Mouse (Mus musculus): ENCODE data around the gene Disp1. TPM values are rescaled to one million over a fixed set of nuclear protein-coding genes. Genes with fewer than 3 reads are reported as not detected.
A peak's percentile ranks its signal among the peaks of the same experiment; 100 is the strongest.

Gene Disp1
- polyA plus RNA-seq, 1 experiment from 2014 or later: 9.1 TPM

DNA sequence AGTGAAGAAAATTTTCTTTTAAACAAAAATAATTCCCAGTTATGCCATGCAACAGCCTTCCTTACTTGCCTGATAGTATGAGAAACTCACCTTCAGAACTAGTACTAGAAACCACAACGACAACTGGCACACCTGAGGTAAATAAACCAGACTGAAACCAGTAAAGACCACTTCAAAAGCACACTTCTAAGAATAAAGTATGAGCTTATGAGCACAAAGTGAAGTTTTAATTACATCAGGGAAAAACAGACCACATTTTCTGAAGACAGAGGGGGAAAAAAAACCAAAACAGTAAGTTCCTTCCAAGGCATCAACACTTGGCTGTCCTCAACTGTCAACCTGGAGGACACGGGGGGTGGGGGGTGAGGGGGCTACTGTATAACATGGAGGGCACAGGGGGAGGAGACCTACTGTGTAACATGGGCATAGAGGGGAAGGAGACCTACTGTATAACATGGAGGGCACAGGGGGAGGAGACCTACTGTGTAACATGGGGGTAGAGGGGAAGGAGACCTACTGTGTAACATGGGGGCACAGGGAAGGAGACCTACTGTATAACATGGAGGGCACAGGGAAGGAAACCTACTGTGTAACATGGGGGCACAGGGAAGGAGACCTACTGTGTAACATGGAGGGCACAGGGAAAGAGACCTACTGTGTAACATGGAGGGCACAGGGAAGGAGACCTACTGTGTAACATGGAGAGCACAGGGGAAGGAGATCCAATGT is 40.9 kb downstream of the Disp1 start:
- DNase-seq (no peak), ATAC-seq (ENCODE audit: low FRiP score, low TSS enrichment) (no peak)
- Histone ChIP-seq H3K4me2 (ENCODE audit: low read length) (no peak overlapping the region), H3K4me3 (replicated peaks; ENCODE audit: low read depth, low read length) (no peak overlapping the region), H3K4me1 (ENCODE audit: control insufficient read depth, insufficient read depth, low read length) (peaks cover 17% of the 10 kb centered on the region), H3K27ac (replicated peaks; ENCODE audit: low read depth, low read length) (no peak overlapping the region), H3K9ac (replicated peaks; ENCODE audit: low read length) (no peak overlapping the region), H3K27me3 (ENCODE audit: control insufficient read depth, insufficient read depth, low read length) (no peaks in the 10 kb centered on the region), H3K36me3 (ENCODE audit: control insufficient read depth, insufficient read depth, low read length) (no peaks in the 10 kb centered on the region), H3K9me3 (ENCODE audit: control insufficient read depth, low read length) (no peaks in the 10 kb centered on the region)
- WGBS: 100% methylated on average over 2 of the region's 2 CpGs

GRCm38 (mm10) chr1:183179316-183179715 is 42.0 kb downstream of the Disp1 start:
- Histone ChIP-seq H3K9me3 (ENCODE audit: control insufficient read depth, low read length) (no peaks in the 10 kb centered on the region), H3K36me3 (ENCODE audit: control insufficient read depth, insufficient read depth, low read length) (no peaks in the 10 kb centered on the region), H3K9ac (replicated peaks; ENCODE audit: low read length) (no peak overlapping the region), H3K4me3 (replicated peaks; ENCODE audit: low read depth, low read length) (no peak overlapping the region), H3K4me1 (ENCODE audit: control insufficient read depth, insufficient read depth, low read length) (peaks cover 17% of the 10 kb centered on the region), H3K4me2 (ENCODE audit: low read length) (no peak overlapping the region), H3K27me3 (ENCODE audit: control insufficient read depth, insufficient read depth, low read length) (no peaks in the 10 kb centered on the region), H3K27ac (replicated peaks; ENCODE audit: low read depth, low read length) (no peak overlapping the region)
- ATAC-seq (ENCODE audit: low FRiP score, low TSS enrichment) (no peak), DNase-seq (no peak)
- 91% methylated on average over 5 of the region's 5 CpGs for WGBS

- H3K4me1 ChIP-seq (ENCODE audit: control insufficient read depth, insufficient read depth, low read length): no peaks in the 10 kb centered on the region
- H3K4me2 ChIP-seq (ENCODE audit: low read length): no peak overlapping the region
- H3K36me3 ChIP-seq (ENCODE audit: control insufficient read depth, insufficient read depth, low read length): no peaks in the 10 kb centered on the region
- ATAC-seq (ENCODE audit: low FRiP score, low TSS enrichment) (no peak), DNase-seq (no peak)
- no peak overlapping the region for H3K4me3 ChIP-seq (replicated peaks; ENCODE audit: low read depth, low read length)
- no peaks in the 10 kb centered on the region for H3K9me3 ChIP-seq (ENCODE audit: control insufficient read depth, low read length)
- no peaks in the 10 kb centered on the region for H3K27me3 ChIP-seq (ENCODE audit: control insufficient read depth, insufficient read depth, low read length)
- WGBS: 92% methylated on average over 8 of the region's 8 CpGs
- no peak overlapping the region for H3K27ac ChIP-seq (replicated peaks; ENCODE audit: low read depth, low read length)
- no peak overlapping the region for H3K9ac ChIP-seq (replicated peaks; ENCODE audit: low read length)
Measured at GRCm38 (mm10) chr1:183175236-183175635, 46.1 kb downstream of the Disp1 start.

DNA sequence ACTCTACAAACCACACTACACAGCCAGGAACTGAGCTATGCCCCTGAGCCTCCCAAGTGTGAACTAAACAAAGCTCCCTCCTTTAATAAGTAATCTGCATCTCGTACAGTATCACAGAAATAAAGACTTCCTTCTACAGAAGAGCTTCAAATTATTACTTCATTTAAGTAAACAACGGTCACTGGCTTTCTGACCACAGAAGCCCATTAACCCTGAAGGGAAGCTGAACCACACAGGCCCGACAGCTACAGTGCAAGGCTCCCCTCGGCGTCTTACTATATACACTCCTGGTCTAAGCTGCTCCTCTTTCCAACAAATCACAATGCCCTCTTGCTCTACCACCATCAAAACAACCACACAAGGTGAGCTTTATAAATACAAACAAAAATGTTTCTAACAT is 50.2 kb downstream of the Disp1 start:
- no peak overlapping the region for H3K9ac ChIP-seq (replicated peaks; ENCODE audit: low read length)
- H3K27me3 ChIP-seq (ENCODE audit: control insufficient read depth, insufficient read depth, low read length): no peaks in the 10 kb centered on the region
- no peaks in the 10 kb centered on the region for H3K4me1 ChIP-seq (ENCODE audit: control insufficient read depth, insufficient read depth, low read length)
- WGBS: 92% methylated on average over 5 of the region's 5 CpGs
- H3K4me3 ChIP-seq (replicated peaks; ENCODE audit: low read depth, low read length): no peak overlapping the region
- no peaks in the 10 kb centered on the region for H3K36me3 ChIP-seq (ENCODE audit: control insufficient read depth, insufficient read depth, low read length)
- DNase-seq (no peak), ATAC-seq (ENCODE audit: low FRiP score, low TSS enrichment) (no peak)
- H3K9me3 ChIP-seq (ENCODE audit: control insufficient read depth, low read length): no peaks in the 10 kb centered on the region
- no peak overlapping the region for H3K4me2 ChIP-seq (ENCODE audit: low read length)
- H3K27ac ChIP-seq (replicated peaks; ENCODE audit: low read depth, low read length): no peak overlapping the region

GRCm38 (mm10) chr1:183168465-183168864 is 52.9 kb downstream of the Disp1 start:
- H3K9me3 ChIP-seq (ENCODE audit: control insufficient read depth, low read length): no peaks in the 10 kb centered on the region
- H3K27ac ChIP-seq (replicated peaks; ENCODE audit: low read depth, low read length): no peak overlapping the region
- no peak overlapping the region for H3K9ac ChIP-seq (replicated peaks; ENCODE audit: low read length)
- DNase-seq (no peak), ATAC-seq (ENCODE audit: low FRiP score, low TSS enrichment) (no peak)
- no peaks in the 10 kb centered on the region for H3K4me1 ChIP-seq (ENCODE audit: control insufficient read depth, insufficient read depth, low read length)
- no peaks in the 10 kb centered on the region for H3K36me3 ChIP-seq (ENCODE audit: control insufficient read depth, insufficient read depth, low read length)
- no peaks in the 10 kb centered on the region for H3K27me3 ChIP-seq (ENCODE audit: control insufficient read depth, insufficient read depth, low read length)
- H3K4me3 ChIP-seq (replicated peaks; ENCODE audit: low read depth, low read length): no peak overlapping the region
- H3K4me2 ChIP-seq (ENCODE audit: low read length): no peak overlapping the region
- WGBS: 85% methylated on average over 6 of the region's 6 CpGs

DNA sequence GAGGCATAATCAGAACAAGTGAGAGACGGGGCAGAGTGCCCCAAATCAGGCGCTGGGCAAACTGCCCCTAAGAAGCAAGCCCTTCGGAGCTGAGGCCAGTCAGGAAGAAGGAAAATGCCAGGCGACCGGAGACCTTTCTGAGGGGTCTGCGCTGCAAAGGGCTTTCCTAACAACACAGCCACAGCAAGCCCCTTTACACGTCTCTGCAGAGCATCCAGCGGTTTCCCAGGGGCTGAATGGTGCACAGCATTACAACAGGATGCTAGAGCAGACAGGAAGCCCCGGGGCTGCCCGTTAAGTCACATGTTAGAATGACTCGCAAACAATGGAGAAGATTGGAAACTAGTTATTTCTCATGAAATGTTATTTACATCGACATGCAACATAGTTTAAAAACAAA is 53.5 kb downstream of the Disp1 start:
- WGBS: 84% methylated on average over 12 of the region's 12 CpGs

GRCm38 (mm10) chr1:183166700-183167099 is 54.6 kb downstream of the Disp1 start:
- DNase-seq (no peak), ATAC-seq (ENCODE audit: low FRiP score, low TSS enrichment) (no peak)
- H3K27me3 ChIP-seq (ENCODE audit: control insufficient read depth, insufficient read depth, low read length): no peaks in the 10 kb centered on the region
- H3K27ac ChIP-seq (replicated peaks; ENCODE audit: low read depth, low read length): no peak overlapping the region
- no peaks in the 10 kb centered on the region for H3K4me1 ChIP-seq (ENCODE audit: control insufficient read depth, insufficient read depth, low read length)
- H3K9ac ChIP-seq (replicated peaks; ENCODE audit: low read length): no peak overlapping the region
- H3K9me3 ChIP-seq (ENCODE audit: control insufficient read depth, low read length): no peaks in the 10 kb centered on the region
- 93% methylated on average over 5 of the region's 5 CpGs for WGBS
- no peak overlapping the region for H3K4me3 ChIP-seq (replicated peaks; ENCODE audit: low read depth, low read length)
- H3K4me2 ChIP-seq (ENCODE audit: low read length): no peak overlapping the region
- H3K36me3 ChIP-seq (ENCODE audit: control insufficient read depth, insufficient read depth, low read length): no peaks in the 10 kb centered on the region

More for the DNA sequence above, 53.5 kb downstream of the Disp1 start:
- Histone ChIP-seq H3K4me1 (ENCODE audit: control insufficient read depth, insufficient read depth, low read length) (no peaks in the 10 kb centered on the region), H3K9ac (replicated peaks; ENCODE audit: low read length) (no peak overlapping the region), H3K4me3 (replicated peaks; ENCODE audit: low read depth, low read length) (no peak overlapping the region), H3K4me2 (ENCODE audit: low read length) (no peak overlapping the region), H3K27me3 (ENCODE audit: control insufficient read depth, insufficient read depth, low read length) (no peaks in the 10 kb centered on the region), H3K36me3 (ENCODE audit: control insufficient read depth, insufficient read depth, low read length) (no peaks in the 10 kb centered on the region), H3K9me3 (ENCODE audit: control insufficient read depth, low read length) (no peaks in the 10 kb centered on the region), H3K27ac (replicated peaks; ENCODE audit: low read depth, low read length) (0 out of 2 replicates have a peak overlapping the region, but pooled peaks have one; percentile 16)
- no peak for DNase-seq
- ATAC-seq (ENCODE audit: low FRiP score, low TSS enrichment): no peak

- H3K4me2 ChIP-seq (ENCODE audit: low read length): no peak overlapping the region
- H3K4me1 ChIP-seq (ENCODE audit: control insufficient read depth, insufficient read depth, low read length): no peaks in the 10 kb centered on the region
- no peak for DNase-seq
- no peaks in the 10 kb centered on the region for H3K36me3 ChIP-seq (ENCODE audit: control insufficient read depth, insufficient read depth, low read length)
- ATAC-seq (ENCODE audit: low FRiP score, low TSS enrichment): no peak
- WGBS: 80% methylated on average over 8 of the region's 8 CpGs
- H3K27ac ChIP-seq (replicated peaks; ENCODE audit: low read depth, low read length): no peak overlapping the region
- H3K9ac ChIP-seq (replicated peaks; ENCODE audit: low read length): no peak overlapping the region
- H3K27me3 ChIP-seq (ENCODE audit: control insufficient read depth, insufficient read depth, low read length): no peaks in the 10 kb centered on the region
- no peaks in the 10 kb centered on the region for H3K9me3 ChIP-seq (ENCODE audit: control insufficient read depth, low read length)
- no peak overlapping the region for H3K4me3 ChIP-seq (replicated peaks; ENCODE audit: low read depth, low read length)
Measured at GRCm38 (mm10) chr1:183164648-183165071, 56.7 kb downstream of the Disp1 start.

DNA sequence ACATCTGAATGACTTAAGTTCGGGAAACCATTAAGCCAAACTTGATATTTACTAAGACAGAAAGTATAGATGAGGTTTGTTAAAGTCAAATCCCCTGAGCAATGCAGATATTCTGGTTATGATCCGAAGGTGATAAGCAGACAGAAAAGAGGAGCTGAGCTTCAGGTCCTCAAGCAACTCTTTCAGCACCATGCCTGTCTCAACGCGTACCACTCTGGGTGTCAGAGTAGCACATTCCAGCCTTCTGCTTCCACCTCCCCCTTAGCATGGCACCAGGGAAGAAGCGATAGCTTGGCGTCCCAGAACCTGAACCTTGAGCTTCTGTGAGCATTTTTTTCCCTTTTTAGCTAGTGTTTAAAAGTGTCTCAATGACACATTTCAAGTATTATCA is 57.1 kb downstream of the Disp1 start:
- 92% methylated on average over 6 of the region's 6 CpGs for WGBS
- no peaks in the 10 kb centered on the region for H3K4me1 ChIP-seq (ENCODE audit: control insufficient read depth, insufficient read depth, low read length)
- H3K27ac ChIP-seq (replicated peaks; ENCODE audit: low read depth, low read length): no peak overlapping the region
- ATAC-seq (ENCODE audit: low FRiP score, low TSS enrichment): no peak
- H3K4me2 ChIP-seq (ENCODE audit: low read length): no peak overlapping the region
- H3K27me3 ChIP-seq (ENCODE audit: control insufficient read depth, insufficient read depth, low read length): no peaks in the 10 kb centered on the region
- no peak overlapping the region for H3K9ac ChIP-seq (replicated peaks; ENCODE audit: low read length)
- no peaks in the 10 kb centered on the region for H3K36me3 ChIP-seq (ENCODE audit: control insufficient read depth, insufficient read depth, low read length)
- no peak overlapping the region for H3K4me3 ChIP-seq (replicated peaks; ENCODE audit: low read depth, low read length)
- no peak for DNase-seq
- H3K9me3 ChIP-seq (ENCODE audit: control insufficient read depth, low read length): no peaks in the 10 kb centered on the region
